Mouse (Mus musculus): ENCODE measurements at regions not wholly inside any gene's neighbourhood (a gene's known extent, or its start where the extent isn't known, plus 50 kb on each side); places are given as distances from the start of the nearest gene placed in this dataset.

DNA sequence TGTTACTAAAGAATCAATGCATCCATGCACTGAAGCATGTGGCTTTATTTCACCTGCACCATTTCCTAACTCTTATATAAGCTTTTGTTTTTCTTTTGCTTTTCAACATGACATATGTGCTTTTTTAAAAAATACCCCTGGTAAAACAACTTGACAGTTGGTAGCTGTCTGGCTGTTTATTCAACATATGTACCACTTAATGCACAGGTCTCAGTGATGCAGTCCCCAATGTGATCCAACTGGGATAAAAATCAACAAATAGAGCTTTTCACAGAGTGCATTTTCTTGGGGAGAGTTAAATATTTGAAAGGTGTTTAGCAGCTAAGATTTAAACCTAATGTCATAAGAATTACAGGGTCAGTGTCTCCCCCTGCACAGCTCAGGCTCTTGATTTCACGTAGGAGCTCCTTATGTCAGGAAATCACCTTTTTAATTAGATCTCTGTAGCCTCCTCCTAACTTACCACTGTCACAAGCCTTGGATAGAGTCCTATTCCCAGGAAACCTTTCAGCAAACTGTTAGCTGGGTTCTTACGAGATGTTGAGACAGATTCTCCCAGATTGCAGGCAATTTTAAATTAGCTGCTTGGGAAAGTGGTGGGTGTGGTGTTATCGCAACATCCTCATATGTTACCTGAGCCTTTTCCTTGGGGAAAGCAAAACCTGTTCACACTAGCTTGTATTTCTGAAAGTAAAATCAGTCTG is 464.6 kb upstream of the Arrdc3 start:
- no peak for DNase-seq (ENCODE audit: low read depth)

DNA sequence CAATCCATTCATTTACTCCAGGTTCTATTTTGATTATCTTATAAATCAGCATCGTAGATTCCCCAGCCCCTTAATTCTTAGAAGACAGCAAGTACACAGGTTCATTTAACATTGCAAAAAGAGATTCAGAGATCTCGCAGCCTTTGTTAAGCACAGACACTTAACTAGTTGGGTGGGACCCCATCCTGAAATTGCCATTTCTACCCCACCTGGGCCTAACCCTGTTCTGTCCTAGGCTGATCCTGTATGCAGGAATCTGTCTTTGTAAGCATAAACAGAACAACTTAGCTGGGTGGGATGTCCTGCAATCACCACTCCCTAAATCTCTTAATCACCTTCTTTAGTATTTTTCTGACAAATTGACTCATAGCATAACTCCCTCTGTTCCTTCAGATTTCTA is 462.8 kb upstream of the Arrdc3 start:
- DNase-seq (ENCODE audit: low read depth): no peak

Data from 416B (cell line).